Mouse (Mus musculus): ENCODE data around the gene Smurf1.

DNA sequence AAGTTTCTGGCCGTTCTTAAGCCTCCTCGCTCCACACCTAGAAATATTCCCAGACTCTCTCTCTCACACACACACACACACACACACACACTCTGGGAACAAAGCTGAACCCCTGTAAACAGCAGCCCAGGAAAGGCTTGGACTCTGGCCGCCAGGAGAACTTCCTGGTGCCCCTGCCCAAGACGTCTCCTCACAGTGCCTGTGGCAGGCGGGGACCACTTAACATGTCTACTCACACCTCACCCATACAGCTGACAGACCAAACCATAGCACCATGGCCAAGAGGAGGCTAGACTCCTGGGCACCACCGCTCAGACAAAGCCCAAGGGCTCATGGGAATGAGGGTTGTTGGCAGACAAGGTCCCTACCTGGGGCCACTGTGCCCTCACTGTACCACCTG lies 22.3 kb downstream of the Smurf1 start:
- TF ChIP-seq POLR2A (IDR thresholded peaks at IDR 0.05; ENCODE audit: low read depth, low read length) (no peak), CTCF (IDR thresholded peaks at IDR 0.05; ENCODE audit: extremely low read depth, insufficient read length, insufficient replicate concordance, low read depth, low read length) (no peak)
